Mouse (Mus musculus): ENCODE data around the gene Rps6ka5. TPM values are rescaled to one million over a fixed set of nuclear protein-coding genes. Genes with fewer than 3 reads are reported as not detected.

The Rps6ka5 gene
- polyA plus RNA-seq, 1 experiment from 2014 or later = 4.2 TPM

DNA sequence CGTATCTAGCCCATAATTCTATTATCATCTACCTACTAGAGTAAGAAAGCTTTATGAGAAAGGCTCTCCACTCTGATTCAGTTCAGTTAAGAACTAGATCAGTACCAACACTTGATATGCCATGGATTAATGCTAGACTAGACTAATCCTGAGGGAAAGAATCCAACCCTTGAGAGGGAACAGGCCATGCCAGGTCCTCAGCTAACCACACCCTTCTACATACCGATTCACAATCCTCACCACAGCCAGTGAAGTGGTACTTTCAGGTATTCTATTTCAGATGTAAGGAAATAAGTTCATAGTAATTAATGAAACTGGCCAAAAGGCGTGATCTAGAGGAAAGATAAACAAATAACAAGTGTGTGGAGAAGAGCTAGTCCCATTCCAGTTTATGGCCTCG, 70.8 kb downstream of the Rps6ka5 start:
- Histone ChIP-seq H3K27ac (ENCODE audit: low read length) (no peak overlapping the region), H3K36me3 (ENCODE audit: control insufficient read depth, insufficient read depth) (no peaks in the 10 kb centered on the region), H3K9me3 (replicated peaks; ENCODE audit: control insufficient read depth, low read length) (no peaks in the 10 kb centered on the region), H3K4me2 (ENCODE audit: low read depth, low read length) (no peak overlapping the region), H3K4me3 (ENCODE audit: low read length) (no peak overlapping the region), H3K9ac (ENCODE audit: low read length) (no peak overlapping the region), H3K27me3 (ENCODE audit: control insufficient read depth, insufficient read depth, low read length) (no peaks in the 10 kb centered on the region), H3K4me1 (ENCODE audit: control insufficient read depth, insufficient read depth, low read length) (no peaks in the 10 kb centered on the region)
- ATAC-seq (replicated peaks; ENCODE audit: extremely low read depth, insufficient read depth, low FRiP score) = no peak
- 83% methylated on average over 4 of the region's 4 CpGs for WGBS

GRCm38 (mm10) chr12:100641936-100642335, 84.8 kb downstream of the Rps6ka5 start:
- H3K9ac ChIP-seq (ENCODE audit: low read length) = no peak overlapping the region
- no peak overlapping the region for H3K27ac ChIP-seq (ENCODE audit: low read length)
- no peak overlapping the region for H3K4me2 ChIP-seq (ENCODE audit: low read depth, low read length)
- ATAC-seq (replicated peaks; ENCODE audit: extremely low read depth, insufficient read depth, low FRiP score) = no peak
- 70% methylated on average over 1 of the region's 1 CpGs for WGBS
- H3K27me3 ChIP-seq (ENCODE audit: control insufficient read depth, insufficient read depth, low read length) = no peaks in the 10 kb centered on the region
- no peaks in the 10 kb centered on the region for H3K9me3 ChIP-seq (replicated peaks; ENCODE audit: control insufficient read depth, low read length)
- peaks cover 6% of the 10 kb centered on the region; the same call in 1 of the 2 replicates for H3K4me1 ChIP-seq (ENCODE audit: control insufficient read depth, insufficient read depth, low read length)
- no peaks in the 10 kb centered on the region for H3K36me3 ChIP-seq (ENCODE audit: control insufficient read depth, insufficient read depth)
- H3K4me3 ChIP-seq (ENCODE audit: low read length) = no peak overlapping the region

DNA sequence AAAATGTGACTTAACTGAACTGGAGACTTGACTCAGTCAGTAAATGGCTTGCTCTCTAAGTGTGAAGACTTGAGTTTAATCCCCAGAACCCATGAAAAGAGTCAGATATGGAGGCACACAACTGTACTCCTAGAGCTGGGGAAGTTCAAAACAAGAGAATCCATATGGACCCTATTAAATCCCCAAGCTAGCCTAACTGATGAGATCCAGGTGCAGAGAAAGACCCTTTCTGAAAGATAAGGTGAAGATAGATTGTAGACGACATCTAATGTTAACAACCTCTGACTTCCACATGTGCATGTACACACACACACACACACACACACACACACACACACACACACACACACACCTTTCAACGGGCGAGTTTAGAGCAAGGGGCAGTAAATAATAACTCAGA, 86.1 kb downstream of the Rps6ka5 start:
- H3K27ac ChIP-seq (ENCODE audit: low read length) = no peak overlapping the region
- WGBS = 67% methylated on average over 3 of the region's 3 CpGs
- H3K4me2 ChIP-seq (ENCODE audit: low read depth, low read length) = no peak overlapping the region
- ATAC-seq (replicated peaks; ENCODE audit: extremely low read depth, insufficient read depth, low FRiP score) = no peak
- H3K9me3 ChIP-seq (replicated peaks; ENCODE audit: control insufficient read depth, low read length) = no peaks in the 10 kb centered on the region
- no peaks in the 10 kb centered on the region for H3K36me3 ChIP-seq (ENCODE audit: control insufficient read depth, insufficient read depth)
- no peaks in the 10 kb centered on the region for H3K27me3 ChIP-seq (ENCODE audit: control insufficient read depth, insufficient read depth, low read length)
- peaks cover 14% of the 10 kb centered on the region for H3K4me1 ChIP-seq (ENCODE audit: control insufficient read depth, insufficient read depth, low read length)
- no peak overlapping the region for H3K9ac ChIP-seq (ENCODE audit: low read length)
- H3K4me3 ChIP-seq (ENCODE audit: low read length) = no peak overlapping the region

DNA sequence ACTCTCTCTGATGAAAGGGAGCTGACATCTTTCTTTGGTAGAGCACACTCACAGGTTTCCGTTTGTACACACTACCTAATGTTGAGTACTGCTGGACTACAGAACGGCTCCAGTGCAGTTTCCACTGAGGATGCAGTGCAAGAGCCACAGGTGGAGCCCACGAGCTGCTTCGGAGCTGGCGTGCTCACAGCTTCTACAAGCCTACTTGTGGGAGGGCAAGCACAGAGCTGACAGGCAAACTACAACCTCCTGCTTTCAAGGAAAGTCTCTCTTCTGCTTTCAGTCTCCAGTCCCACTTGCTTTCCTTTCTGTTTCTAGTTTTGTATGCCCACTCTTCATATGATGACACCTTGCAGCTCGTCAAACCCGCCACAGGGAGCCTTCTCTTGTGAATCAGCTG, 87.1 kb downstream of the Rps6ka5 start:
- Histone ChIP-seq H3K4me2 (ENCODE audit: low read depth, low read length) (peak overlapping the region; percentile 23; the same call in 1 of the 2 replicates), H3K4me3 (ENCODE audit: low read length) (no peak overlapping the region), H3K9me3 (replicated peaks; ENCODE audit: control insufficient read depth, low read length) (no peaks in the 10 kb centered on the region), H3K36me3 (ENCODE audit: control insufficient read depth, insufficient read depth) (no peaks in the 10 kb centered on the region), H3K4me1 (ENCODE audit: control insufficient read depth, insufficient read depth, low read length) (peaks cover 14% of the 10 kb centered on the region), H3K27ac (ENCODE audit: low read length) (no peak overlapping the region), H3K9ac (ENCODE audit: low read length) (peak overlapping the region; percentile 29; the same call in 1 of the 2 replicates), H3K27me3 (ENCODE audit: control insufficient read depth, insufficient read depth, low read length) (no peaks in the 10 kb centered on the region)
- peak; percentile 81 for ATAC-seq (replicated peaks; ENCODE audit: extremely low read depth, insufficient read depth, low FRiP score)
- WGBS = 20% methylated on average over 7 of the region's 7 CpGs

GRCm38 (mm10) chr12:100637886-100638285, 88.9 kb downstream of the Rps6ka5 start:
- 86% methylated on average over 8 of the region's 8 CpGs for WGBS
- Histone ChIP-seq H3K4me1 (ENCODE audit: control insufficient read depth, insufficient read depth, low read length) (peaks cover 14% of the 10 kb centered on the region), H3K27ac (ENCODE audit: low read length) (no peak overlapping the region), H3K9me3 (replicated peaks; ENCODE audit: control insufficient read depth, low read length) (no peaks in the 10 kb centered on the region), H3K4me3 (ENCODE audit: low read length) (no peak overlapping the region), H3K4me2 (ENCODE audit: low read depth, low read length) (no peak overlapping the region), H3K36me3 (ENCODE audit: control insufficient read depth, insufficient read depth) (no peaks in the 10 kb centered on the region), H3K9ac (ENCODE audit: low read length) (no peak overlapping the region), H3K27me3 (ENCODE audit: control insufficient read depth, insufficient read depth, low read length) (no peaks in the 10 kb centered on the region)
- ATAC-seq (replicated peaks; ENCODE audit: extremely low read depth, insufficient read depth, low FRiP score) = no peak

DNA sequence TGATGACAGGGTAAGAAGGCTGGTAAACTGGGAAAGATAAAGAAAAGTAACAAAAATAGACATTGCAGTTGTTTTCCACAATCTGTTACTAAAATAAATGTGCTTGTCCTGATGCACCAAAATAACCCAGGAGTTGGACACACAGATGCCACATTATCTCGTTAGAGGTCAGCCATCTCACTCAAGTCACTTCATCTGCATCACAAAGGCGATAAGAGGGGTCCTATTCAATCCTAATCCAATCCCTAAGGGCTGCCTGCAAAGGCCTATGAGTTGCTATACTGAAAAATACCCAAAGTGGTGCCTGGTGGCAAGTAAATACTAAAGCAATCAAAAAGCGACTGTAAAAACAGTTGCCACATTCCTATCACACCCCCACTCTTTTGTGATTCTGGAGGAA, 90.0 kb downstream of the Rps6ka5 start:
- Histone ChIP-seq H3K27ac (ENCODE audit: low read length) (no peak overlapping the region), H3K36me3 (ENCODE audit: control insufficient read depth, insufficient read depth) (no peaks in the 10 kb centered on the region), H3K4me3 (ENCODE audit: low read length) (no peak overlapping the region), H3K9me3 (replicated peaks; ENCODE audit: control insufficient read depth, low read length) (no peaks in the 10 kb centered on the region), H3K9ac (ENCODE audit: low read length) (no peak overlapping the region), H3K27me3 (ENCODE audit: control insufficient read depth, insufficient read depth, low read length) (no peaks in the 10 kb centered on the region), H3K4me1 (ENCODE audit: control insufficient read depth, insufficient read depth, low read length) (peaks cover 14% of the 10 kb centered on the region), H3K4me2 (ENCODE audit: low read depth, low read length) (no peak overlapping the region)
- no peak for ATAC-seq (replicated peaks; ENCODE audit: extremely low read depth, insufficient read depth, low FRiP score)
- 39% methylated on average over 3 of the region's 3 CpGs for WGBS

DNA sequence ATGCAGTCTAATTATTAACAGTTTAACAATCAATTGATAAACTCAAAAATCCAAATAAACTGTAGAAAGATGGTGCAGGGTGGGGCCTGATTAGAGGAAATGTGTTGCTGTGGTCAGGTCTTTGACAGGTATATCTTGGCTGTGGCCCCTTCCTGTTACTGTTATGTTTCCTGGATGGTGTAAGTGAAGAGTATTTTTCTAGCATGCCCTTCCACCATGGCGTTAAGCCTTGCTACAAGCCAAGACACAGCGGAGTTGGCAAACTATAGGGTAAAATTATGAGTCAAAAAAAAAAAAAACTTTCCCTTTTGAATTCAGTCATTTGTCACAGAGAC, 90.5 kb downstream of the Rps6ka5 start:
- Histone ChIP-seq H3K4me3 (ENCODE audit: low read length) (no peak overlapping the region), H3K9me3 (replicated peaks; ENCODE audit: control insufficient read depth, low read length) (no peaks in the 10 kb centered on the region), H3K4me2 (ENCODE audit: low read depth, low read length) (no peak overlapping the region), H3K27me3 (ENCODE audit: control insufficient read depth, insufficient read depth, low read length) (no peaks in the 10 kb centered on the region), H3K9ac (ENCODE audit: low read length) (no peak overlapping the region), H3K36me3 (ENCODE audit: control insufficient read depth, insufficient read depth) (no peaks in the 10 kb centered on the region), H3K27ac (ENCODE audit: low read length) (no peak overlapping the region), H3K4me1 (ENCODE audit: control insufficient read depth, insufficient read depth, low read length) (peaks cover 14% of the 10 kb centered on the region)
- 71% methylated on average over 2 of the region's 2 CpGs for WGBS
- ATAC-seq (replicated peaks; ENCODE audit: extremely low read depth, insufficient read depth, low FRiP score) = no peak

- no peaks in the 10 kb centered on the region for H3K27me3 ChIP-seq (ENCODE audit: control insufficient read depth, insufficient read depth, low read length)
- no peak overlapping the region for H3K9ac ChIP-seq (ENCODE audit: low read length)
- H3K4me1 ChIP-seq (ENCODE audit: control insufficient read depth, insufficient read depth, low read length) = peaks cover 14% of the 10 kb centered on the region
- ATAC-seq (replicated peaks; ENCODE audit: extremely low read depth, insufficient read depth, low FRiP score) = no peak
- H3K27ac ChIP-seq (ENCODE audit: low read length) = no peak overlapping the region
- no peaks in the 10 kb centered on the region for H3K36me3 ChIP-seq (ENCODE audit: control insufficient read depth, insufficient read depth)
- no peaks in the 10 kb centered on the region for H3K9me3 ChIP-seq (replicated peaks; ENCODE audit: control insufficient read depth, low read length)
- H3K4me3 ChIP-seq (ENCODE audit: low read length) = no peak overlapping the region
- 82% methylated on average over 6 of the region's 6 CpGs for WGBS
- H3K4me2 ChIP-seq (ENCODE audit: low read depth, low read length) = no peak overlapping the region
Observed at GRCm38 (mm10) chr12:100635601-100636298, 91.0 kb downstream of the Rps6ka5 start.

DNA sequence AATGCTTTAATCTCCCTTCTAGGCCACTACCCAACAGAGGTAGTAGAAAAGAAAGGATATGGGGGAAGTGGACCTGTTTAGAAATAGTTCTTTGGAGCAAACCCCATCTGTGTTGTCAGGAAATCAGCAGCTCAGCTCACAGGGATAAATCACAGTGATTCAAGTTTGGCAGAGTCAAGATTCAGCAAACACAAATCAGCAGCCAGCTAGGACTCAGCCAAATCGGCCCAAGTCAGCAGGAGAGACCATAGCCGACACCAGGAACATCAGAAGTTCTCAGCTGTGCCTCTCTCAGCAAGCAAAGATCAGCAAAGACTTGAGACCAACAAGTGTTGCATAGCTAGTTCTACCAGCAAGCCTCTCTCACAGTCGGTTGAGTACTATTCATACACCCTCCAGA, 93.6 kb downstream of the Rps6ka5 start:
- no peak for ATAC-seq (replicated peaks; ENCODE audit: extremely low read depth, insufficient read depth, low FRiP score)
- H3K4me2 ChIP-seq (ENCODE audit: low read depth, low read length) = no peak overlapping the region
- no peaks in the 10 kb centered on the region for H3K9me3 ChIP-seq (replicated peaks; ENCODE audit: control insufficient read depth, low read length)
- H3K4me1 ChIP-seq (ENCODE audit: control insufficient read depth, insufficient read depth, low read length) = peaks cover 8% of the 10 kb centered on the region
- H3K27ac ChIP-seq (ENCODE audit: low read length) = no peak overlapping the region
- 78% methylated on average over 3 of the region's 3 CpGs for WGBS
- no peak overlapping the region for H3K4me3 ChIP-seq (ENCODE audit: low read length)
- H3K36me3 ChIP-seq (ENCODE audit: control insufficient read depth, insufficient read depth) = no peaks in the 10 kb centered on the region
- no peaks in the 10 kb centered on the region for H3K27me3 ChIP-seq (ENCODE audit: control insufficient read depth, insufficient read depth, low read length)
- no peak overlapping the region for H3K9ac ChIP-seq (ENCODE audit: low read length)
